Mouse (Mus musculus) limb, embryonic 13.5 days (tissue): Measurements from ENCODE around the gene Gm8237. TPM values are rescaled to one million over a fixed set of nuclear protein-coding genes. Genes with fewer than 3 reads are reported as not detected.
"Not testable (repeated sequence)": the region's sequence is repeated elsewhere in the genome, so short reads cannot be mapped to it uniquely, and the experiment has no call there.

Source experiments
- ATAC-seq: fragments of 200-750 bp; cut with Nextera tagmentation; 2 replicates; pipeline ENCODE4 v1.8.0; 2017; ENCODE audit warnings: low read depth, moderate number of reproducible peaks, moderate TSS enrichment; ENCODE audit not compliant: low FRiP score
- H3K27ac ChIP-seq: fragments of 300-500 bp; sonication (generic); 2 replicates; pipeline ENCODE4 v1.5.1; 2015; ENCODE audit warnings: inconsistent platforms, mild to moderate bottlenecking, moderate library complexity
- H3K27me3 ChIP-seq: fragments of 300-500 bp; sonication (generic); 2 replicates; pipeline ENCODE4 v1.6.1; 2015; ENCODE audit warnings: mild to moderate bottlenecking, inconsistent platforms
- H3K36me3 ChIP-seq: fragments of 300-500 bp; sonication (generic); 2 replicates; pipeline ENCODE4 v1.6.1; 2015; ENCODE audit warnings: inconsistent platforms, mild to moderate bottlenecking, moderate library complexity
- H3K4me1 ChIP-seq: fragments of 300-500 bp; sonication (generic); 2 replicates; pipeline ENCODE4 v1.6.1; 2015; ENCODE audit warnings: inconsistent platforms
- H3K4me2 ChIP-seq: fragments of 300-500 bp; sonication (generic); replicated peaks from 2 replicates; pipeline ENCODE4 v1.6.1; 2015; ENCODE audit warnings: inconsistent platforms, mild to moderate bottlenecking, moderate library complexity
- H3K4me3 ChIP-seq: fragments of 300-500 bp; sonication (generic); 2 replicates; pipeline ENCODE4 v1.5.1; 2015; ENCODE audit warnings: moderate library complexity, mild to moderate bottlenecking, inconsistent platforms
- H3K9ac ChIP-seq: fragments of 300-500 bp; sonication (generic); 2 replicates; pipeline ENCODE4 v1.6.1; 2015; ENCODE audit warnings: mild to moderate bottlenecking, inconsistent platforms
- H3K9me3 ChIP-seq: fragments of 300-500 bp; sonication (generic); 2 replicates; pipeline ENCODE4 v1.6.1; 2016; ENCODE audit warnings: inconsistent platforms
- whole genome bisulfite sequencing: fragments of 180-500 bp; shearing (Covaris S2); methylation state at CpG from one replicate; pipeline ENCODE4 v1.1.7; 2015; 5-methylcytosine and 5-hydroxymethylcytosine counted together
- polyA plus RNA-seq: library from polyadenylated mRNA; unstranded; fragments of >200 nt; fragmentation: Nextera tagmentation; extraction: Ambion mirVana; gene quantifications from 2 replicates; pipeline ENCODE4 v1.2.1, GENCODE M21; 2015

Gene Gm8237
- 0.11 and 0.13 TPM in 2 replicates for polyA plus RNA-seq

- not testable (repeated sequence) for ATAC-seq, H3K36me3 ChIP-seq, H3K9me3 ChIP-seq, H3K4me1 ChIP-seq, H3K27ac ChIP-seq
- Histone ChIP-seq H3K27me3 (peaks cover 10% of the 10 kb centered on the region), H3K9ac (0 out of 2 replicates have a peak within 1 kb of the TSS, but pooled peaks have one; percentile 25), H3K4me3 (peak within 1 kb of the TSS; percentile 37), H3K4me2 (peak within 1 kb of the TSS; percentile 67)
- WGBS, result 0% methylated on average over 10 of the region's 22 CpGs
Measured at GRCm38 (mm10) chr14:5880241-5880640, at the start of gene Gm8237. TSS of gene Gm8237 (minus strand) at chr14:5880382.

- H3K9ac ChIP-seq, H3K4me3 ChIP-seq, ATAC-seq, H3K4me1 ChIP-seq, H3K27ac ChIP-seq, H3K4me2 ChIP-seq, H3K36me3 ChIP-seq, H3K27me3 ChIP-seq: not testable (repeated sequence)
- 78% methylated on average over 7 of the region's 7 CpGs for WGBS
- H3K9me3 ChIP-seq, result peaks cover 12% of the 10 kb centered on the region; the same call in 1 of the 2 replicates
Measured at GRCm38 (mm10) chr14:5923276-5923675, 43.1 kb upstream of the Gm8237 start.

GRCm38 (mm10) chr14:5918330-5918942 lies 38.3 kb upstream of the Gm8237 start:
- not testable (repeated sequence) for H3K4me2 ChIP-seq, H3K9me3 ChIP-seq, H3K9ac ChIP-seq, H3K4me3 ChIP-seq, H3K27me3 ChIP-seq, ATAC-seq, H3K4me1 ChIP-seq, H3K36me3 ChIP-seq, H3K27ac ChIP-seq
- WGBS, result 83% methylated on average over 4 of the region's 4 CpGs

DNA sequence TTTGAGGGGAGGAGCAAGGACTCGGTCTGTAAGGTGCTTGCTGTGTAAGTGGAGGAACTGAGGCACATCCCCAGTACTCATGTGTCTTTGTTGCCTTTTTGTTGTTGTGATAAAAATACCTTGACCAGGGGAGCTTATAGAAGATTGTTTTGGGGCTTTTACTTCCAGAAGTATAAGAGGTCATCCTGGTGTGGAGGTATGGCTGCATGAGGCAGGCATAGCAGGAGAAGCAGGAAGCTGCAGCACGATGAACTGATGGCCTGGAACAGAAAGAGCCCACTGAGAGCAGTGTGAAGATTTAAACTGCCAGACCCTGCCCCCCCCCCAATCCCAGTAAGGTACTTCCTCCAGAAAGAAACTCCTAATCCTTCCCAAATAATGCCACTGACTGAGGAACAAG lies 33.5 kb upstream of the Gm8237 start:
- not testable (repeated sequence) for H3K9me3 ChIP-seq, H3K9ac ChIP-seq, H3K27me3 ChIP-seq, H3K36me3 ChIP-seq, H3K4me3 ChIP-seq, H3K4me1 ChIP-seq, H3K4me2 ChIP-seq, ATAC-seq, H3K27ac ChIP-seq
- 78% methylated on average over 2 of the region's 2 CpGs for WGBS

- WGBS, result 0% methylated on average over 22 of the region's 28 CpGs
- not testable (repeated sequence) for H3K9ac ChIP-seq, ATAC-seq, H3K27ac ChIP-seq, H3K9me3 ChIP-seq, H3K4me1 ChIP-seq, H3K36me3 ChIP-seq
- H3K4me2 ChIP-seq, result peak overlapping the region; percentile 67
- peak overlapping the region; percentile 37 for H3K4me3 ChIP-seq
- H3K27me3 ChIP-seq, result peaks cover 10% of the 10 kb centered on the region
Measured at GRCm38 (mm10) chr14:5879791-5880190, 391 bp downstream of the Gm8237 start.

GRCm38 (mm10) chr14:5879136-5879535 lies 1.0 kb downstream of the Gm8237 start:
- not testable (repeated sequence) for H3K9me3 ChIP-seq, H3K9ac ChIP-seq, H3K36me3 ChIP-seq, H3K27ac ChIP-seq, H3K4me2 ChIP-seq, H3K4me1 ChIP-seq, H3K4me3 ChIP-seq, ATAC-seq
- 7% methylated on average over 6 of the region's 11 CpGs for WGBS
- H3K27me3 ChIP-seq, result peaks cover 10% of the 10 kb centered on the region

- H3K9me3 ChIP-seq, ATAC-seq, H3K9ac ChIP-seq, H3K27ac ChIP-seq, H3K4me3 ChIP-seq, H3K27me3 ChIP-seq, H3K36me3 ChIP-seq, H3K4me1 ChIP-seq, H3K4me2 ChIP-seq: not testable (repeated sequence)
- 82% methylated on average over 3 of the region's 3 CpGs for WGBS
Measured at GRCm38 (mm10) chr14:5855911-5856310, 24.3 kb downstream of the Gm8237 start.

- H3K36me3 ChIP-seq, H3K27ac ChIP-seq, ATAC-seq, H3K9me3 ChIP-seq, H3K4me2 ChIP-seq, H3K4me3 ChIP-seq, H3K27me3 ChIP-seq, H3K4me1 ChIP-seq, H3K9ac ChIP-seq: not testable (repeated sequence)
- whole genome bisulfite sequencing, result no CpG with 5 or more reads among the region's 3 CpGs
Measured at GRCm38 (mm10) chr14:5830229-5830628, 50.0 kb downstream of the Gm8237 start, which contains the start of gene Gm3424. TSS of gene Gm3424 (minus strand) at chr14:5830329.

DNA sequence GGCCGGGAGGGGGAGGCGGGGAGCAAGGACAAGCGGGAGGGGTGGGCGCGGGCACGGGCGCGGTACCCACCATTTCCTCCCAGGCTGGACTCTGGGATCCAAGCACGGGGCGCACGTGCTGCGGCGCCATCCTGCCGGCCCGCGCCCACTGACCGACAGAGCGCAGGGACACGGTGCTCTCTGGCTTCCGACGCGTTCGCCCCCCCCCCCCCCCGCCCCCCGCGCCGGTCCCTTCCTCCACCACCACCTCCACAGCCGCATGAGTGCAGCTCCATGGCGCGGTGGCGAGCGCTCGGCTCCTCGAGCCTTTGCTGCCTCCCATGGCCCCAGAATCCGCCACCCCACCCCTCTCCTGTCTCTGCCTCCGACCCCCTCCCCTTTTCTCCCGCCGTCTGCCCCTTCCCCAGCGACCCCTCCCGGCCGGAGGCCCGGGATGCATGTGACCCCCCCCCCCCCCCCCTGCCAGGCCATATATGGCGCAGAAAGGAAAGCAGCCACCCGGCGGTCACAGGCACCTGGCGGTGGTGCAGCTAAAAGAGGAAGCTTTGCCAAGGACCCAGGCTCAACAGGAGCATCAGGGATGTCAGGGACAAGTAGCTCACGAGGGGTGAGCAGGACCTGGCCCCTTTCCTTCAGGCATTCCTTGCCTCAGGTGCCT lies 67.4 kb downstream of the Gm8237 start:
- WGBS, result no CpG with 5 or more reads among the region's 47 CpGs
- not testable (repeated sequence) for H3K9me3 ChIP-seq, H3K27ac ChIP-seq, ATAC-seq, H3K4me2 ChIP-seq, H3K4me1 ChIP-seq, H3K36me3 ChIP-seq, H3K4me3 ChIP-seq, H3K9ac ChIP-seq, H3K27me3 ChIP-seq

Other genes starting within 250 kb of the Gm8237 start
- not detected in 2 replicates for gene Gm8265, start 247.4 kb downstream of the Gm8237 start, polyA plus RNA-seq
- not detected in 2 replicates for gene Gm9603, start 192.9 kb downstream of the Gm8237 start, polyA plus RNA-seq
- gene Gm3373, start 138.8 kb downstream of the Gm8237 start, polyA plus RNA-seq, result not detected in 2 replicates
- gene Gm3383, start 72.4 kb downstream of the Gm8237 start, polyA plus RNA-seq, result 0.59 and 0.78 TPM in 2 replicates
- gene Gm3424, start 50.1 kb downstream of the Gm8237 start, polyA plus RNA-seq, result not detected in 2 replicates
- 0.10 and 0.34 TPM in 2 replicates for gene Gm3248, start 81.4 kb upstream of the Gm8237 start, polyA plus RNA-seq
- not detected in 2 replicates for gene Gm3453, start 98.8 kb upstream of the Gm8237 start, polyA plus RNA-seq
- not detected in 2 replicates for gene Gm6337, start 177.9 kb upstream of the Gm8237 start, polyA plus RNA-seq
- gene Gm8206, start 213.6 kb upstream of the Gm8237 start, polyA plus RNA-seq, result 1.1 and 1.4 TPM in 2 replicates
- 1.6 and 2.1 TPM in 2 replicates for gene Gm3468, start 228.3 kb upstream of the Gm8237 start, polyA plus RNA-seq
- gene Gm3476, start 245.4 kb upstream of the Gm8237 start, polyA plus RNA-seq, result not detected in 2 replicates